Mouse (Mus musculus): Measurements from ENCODE around the gene Rnf220.

DNA sequence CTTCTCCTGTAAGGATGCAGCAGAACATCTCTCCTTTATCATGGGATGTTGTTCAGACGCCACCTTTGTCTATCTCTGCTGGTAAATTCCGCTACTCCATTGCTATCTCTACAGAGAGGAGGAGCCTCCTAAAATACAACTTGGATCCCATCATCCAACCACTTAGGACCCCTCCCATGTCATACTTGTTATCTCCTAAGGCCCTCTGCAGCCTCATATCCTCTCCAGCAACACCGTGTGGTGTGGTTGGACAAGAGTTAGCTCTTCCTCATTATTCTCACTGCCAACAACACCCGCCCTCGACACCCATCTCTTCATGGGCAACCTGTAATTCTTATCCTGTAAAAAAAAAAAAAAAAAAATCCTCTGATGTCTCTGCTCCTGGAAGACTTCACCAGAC lies 175.8 kb downstream of the Rnf220 start:
- no peak for TF ChIP-seq CTCF (IDR thresholded peaks at IDR 0.05; ENCODE audit: low read depth, low read length)
- no peak for TF ChIP-seq POLR2A (IDR thresholded peaks at IDR 0.05; ENCODE audit: extremely low read depth, insufficient read depth, low read length)

Data from liver, adult 2 months (tissue).